Mouse (Mus musculus) right cerebral cortex, postnatal 10 days (tissue): ENCODE measurements around the gene Evl.

Experiments used
- DNase-seq, 2 experiments: peaks; one replicate each; pipeline ENCODE4 v3.0.0; 2021; ENCODE audit warnings: low spot score in 2 of 2

Gene Evl

DNA sequence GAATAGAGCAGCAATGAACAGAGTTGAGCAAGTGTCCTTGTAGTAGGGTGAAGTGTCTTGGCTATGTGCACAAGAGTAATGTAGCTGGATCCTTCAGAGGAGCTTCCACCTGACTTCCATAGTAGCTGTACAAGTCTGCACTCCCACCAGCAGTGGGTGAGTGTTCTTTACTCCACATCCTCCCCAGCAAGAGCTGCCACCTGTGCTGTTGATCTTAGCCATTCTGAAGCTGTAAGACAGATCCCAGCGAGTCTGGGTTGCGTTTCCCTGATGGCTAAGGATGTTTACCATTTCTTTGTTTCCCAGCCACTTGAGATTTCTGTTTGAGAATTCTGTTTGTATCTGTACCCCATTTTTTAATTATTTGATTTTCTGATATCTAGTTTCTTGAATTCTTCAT lies 35.6 kb downstream of the Evl start:
- DNase-seq: no peak

DNA sequence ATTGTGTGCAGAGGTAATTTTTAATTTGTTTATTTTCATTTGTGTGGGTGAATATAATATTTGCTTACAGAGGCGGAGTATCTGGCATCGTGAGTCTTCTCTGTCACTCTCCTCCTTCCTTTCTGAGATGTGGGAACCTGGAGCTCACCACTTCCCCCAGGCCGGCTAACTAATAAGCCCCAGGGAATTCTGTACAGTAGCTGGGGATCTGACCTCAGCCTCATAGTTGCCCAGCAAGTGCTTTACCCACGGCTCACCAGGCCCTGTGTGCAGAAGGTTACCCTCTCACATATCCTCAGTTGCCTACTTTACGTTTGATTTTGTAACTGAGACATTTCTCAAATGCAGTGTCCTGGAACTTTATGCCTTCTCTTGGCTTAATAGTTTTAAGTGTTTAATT lies 37.1 kb downstream of the Evl start:
- DNase-seq: no peak

DNA sequence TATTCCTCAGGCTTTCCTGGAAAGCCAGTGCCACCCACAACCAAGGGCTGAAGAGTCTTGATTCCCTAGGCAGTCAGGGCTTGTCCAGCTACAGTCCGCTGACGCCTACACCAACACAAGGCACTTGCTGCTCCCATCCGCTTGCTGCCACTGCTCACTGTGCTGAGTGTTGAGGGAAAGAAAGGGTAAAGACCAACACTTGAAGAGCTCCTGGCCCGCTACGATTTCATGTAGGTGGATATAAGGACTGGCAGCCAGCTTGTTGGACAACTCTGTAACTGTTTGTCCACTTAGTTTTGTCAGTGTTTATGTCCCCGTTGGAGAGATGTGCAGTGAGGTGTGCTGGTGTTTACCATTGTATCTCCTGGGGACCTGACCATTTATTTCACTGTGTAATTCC lies 38.3 kb downstream of the Evl start:
- DNase-seq: no peak

DNA sequence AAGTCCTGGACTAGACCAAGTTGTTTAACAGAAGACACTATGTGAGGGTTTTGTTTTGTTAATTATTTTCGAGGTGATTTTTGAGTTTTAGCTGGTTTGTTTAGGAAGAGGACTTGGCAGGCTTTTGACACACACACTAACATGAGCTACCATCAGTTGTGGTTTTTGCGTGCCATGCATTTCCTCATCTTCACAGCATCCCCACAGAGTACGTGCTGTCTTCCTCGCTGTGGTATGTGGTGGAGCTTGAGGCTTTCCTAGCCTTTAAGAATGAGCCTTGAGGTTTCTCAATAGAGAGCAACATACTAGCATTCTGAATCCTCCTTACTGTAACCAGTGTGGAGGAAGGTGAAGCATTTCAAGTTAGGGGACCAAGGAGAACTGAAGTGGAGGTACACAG lies 46.3 kb downstream of the Evl start:
- DNase-seq: no peak

DNA sequence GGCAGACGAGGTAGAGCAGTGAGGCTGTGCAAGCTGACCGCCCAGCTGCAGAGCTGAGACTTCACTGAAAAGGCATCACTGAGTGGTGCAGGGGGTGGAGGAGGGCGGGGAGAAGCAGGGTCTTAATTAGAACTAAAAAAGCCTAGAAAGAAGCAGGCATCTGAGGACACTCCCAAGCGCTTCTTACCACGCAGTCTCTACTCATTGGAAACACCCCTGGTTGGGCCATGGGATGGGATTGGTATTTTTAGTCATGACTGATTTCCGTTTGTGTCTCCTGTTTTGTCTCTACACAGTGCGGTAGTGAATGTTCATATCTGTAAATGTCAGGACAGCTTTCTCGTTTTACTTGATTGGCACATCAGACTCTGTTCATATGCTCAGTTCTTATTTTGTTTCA lies 46.8 kb downstream of the Evl start:
- DNase-seq: peak; percentile 68 to 86

DNA sequence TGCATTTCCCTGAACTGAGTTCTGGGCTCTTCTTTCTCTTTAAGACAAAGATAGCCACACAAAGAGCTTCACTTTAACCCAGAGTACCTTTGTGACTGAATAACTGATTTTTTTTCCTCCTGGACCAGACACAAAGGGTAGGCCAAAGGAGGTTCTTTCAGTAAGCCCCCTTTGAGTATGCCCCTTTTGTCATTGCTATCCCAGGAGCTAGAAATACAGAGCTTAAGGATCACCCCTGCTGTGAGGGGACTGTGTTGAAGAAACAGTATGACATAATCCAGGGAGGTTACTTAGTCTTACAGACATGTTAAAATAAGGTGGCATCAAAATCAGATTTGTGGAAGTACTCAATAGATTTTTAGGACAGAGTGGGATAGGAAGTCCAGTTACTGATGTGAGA lies 50.0 kb downstream of the Evl start:
- no peak for DNase-seq

DNA sequence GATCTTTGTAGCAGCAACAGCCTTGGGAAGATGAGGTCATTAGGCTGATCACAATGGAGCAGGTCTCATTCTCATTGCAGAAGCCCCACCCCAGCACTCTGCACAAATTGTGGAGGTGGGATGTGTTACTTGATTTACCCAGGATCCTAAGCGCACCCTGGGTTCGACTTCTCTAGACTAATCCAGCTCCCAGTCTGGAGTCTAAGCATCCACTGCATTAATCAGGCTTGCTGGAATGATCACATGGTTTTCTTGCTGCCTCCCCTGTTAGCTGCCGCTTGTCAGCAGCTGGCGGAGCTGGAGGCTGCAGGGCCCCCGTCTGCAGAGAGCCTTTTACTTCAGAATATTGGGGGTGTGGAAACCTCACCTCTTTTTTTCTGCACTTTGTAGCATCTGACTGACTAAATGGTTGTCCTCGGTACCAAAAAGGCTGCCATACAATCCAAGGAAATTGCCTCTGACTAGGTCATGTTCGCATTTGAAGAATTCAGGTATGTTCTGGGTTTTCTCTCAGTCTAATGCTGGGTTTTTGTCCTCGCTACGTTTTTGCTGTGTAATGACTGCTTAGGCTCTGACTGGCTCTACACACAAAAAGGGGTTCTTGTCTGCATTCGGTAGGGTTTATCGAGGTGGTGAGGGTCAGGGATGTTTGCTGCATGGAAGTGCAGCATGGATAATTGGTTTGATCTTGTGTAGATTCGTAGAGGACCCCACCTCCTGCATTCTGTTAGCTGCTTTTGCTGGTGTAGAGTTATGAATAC lies 51.2 kb downstream of the Evl start:
- peak; percentile 45 to 70 for DNase-seq

DNA sequence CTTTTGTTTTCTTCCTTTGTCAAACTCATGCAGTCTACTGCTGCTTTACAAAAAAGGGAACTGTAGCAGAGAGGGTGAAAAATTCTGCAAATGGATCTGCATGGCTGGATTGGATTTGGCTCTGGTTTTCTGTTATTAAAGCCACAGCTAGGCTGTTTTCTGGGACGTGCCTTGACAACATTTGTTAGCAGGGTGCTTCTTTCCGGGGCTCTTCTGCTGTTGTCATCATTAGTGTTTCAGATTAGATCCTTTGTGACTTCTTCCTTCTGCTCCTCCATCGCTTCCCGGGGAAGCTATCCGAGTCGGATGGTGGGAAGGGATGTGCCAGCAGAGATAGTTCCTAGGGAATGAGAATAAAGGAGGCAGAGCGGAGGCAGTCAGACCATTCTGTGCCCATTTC lies 51.8 kb downstream of the Evl start:
- DNase-seq: peak in 1 of 2 experiments; percentile 36

DNA sequence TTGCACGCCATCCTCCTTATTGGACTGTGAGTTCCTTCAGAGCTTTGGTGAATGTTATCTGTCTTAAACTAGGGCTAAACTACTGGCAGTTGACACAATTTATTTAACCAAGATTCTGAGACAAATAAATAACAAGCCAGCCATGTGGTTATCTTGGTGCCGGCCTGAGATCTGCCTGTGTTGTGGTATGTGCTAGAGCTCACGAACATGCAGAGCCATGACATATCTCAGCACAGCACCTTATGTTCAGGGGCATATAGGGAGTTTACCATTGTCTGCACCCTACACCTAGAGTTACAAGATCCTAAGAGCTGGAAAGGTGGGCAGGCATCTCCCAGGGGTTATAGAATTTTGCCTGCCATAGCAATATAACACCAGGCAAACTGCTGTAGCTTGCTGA lies 54.9 kb downstream of the Evl start:
- DNase-seq: no peak

DNA sequence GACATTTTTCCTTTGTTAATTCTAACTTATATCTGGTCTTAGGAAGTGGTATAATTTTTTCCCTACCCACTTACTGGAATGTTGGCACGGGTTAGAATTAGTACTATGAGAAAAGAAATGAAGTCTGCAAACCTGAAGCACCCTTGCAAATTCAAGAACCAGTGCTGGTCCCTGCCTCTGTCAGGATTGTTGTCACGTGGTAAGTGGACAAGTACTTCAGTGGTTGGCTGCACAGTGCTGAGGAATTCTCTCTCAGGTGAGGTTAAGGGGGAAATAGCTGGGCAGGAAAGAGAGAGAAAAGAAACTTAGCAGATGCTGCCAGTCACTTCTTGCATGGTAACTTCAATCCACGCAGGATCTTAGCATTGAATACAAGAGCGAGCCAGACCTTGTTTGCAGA lies 55.7 kb downstream of the Evl start:
- no peak for DNase-seq

DNA sequence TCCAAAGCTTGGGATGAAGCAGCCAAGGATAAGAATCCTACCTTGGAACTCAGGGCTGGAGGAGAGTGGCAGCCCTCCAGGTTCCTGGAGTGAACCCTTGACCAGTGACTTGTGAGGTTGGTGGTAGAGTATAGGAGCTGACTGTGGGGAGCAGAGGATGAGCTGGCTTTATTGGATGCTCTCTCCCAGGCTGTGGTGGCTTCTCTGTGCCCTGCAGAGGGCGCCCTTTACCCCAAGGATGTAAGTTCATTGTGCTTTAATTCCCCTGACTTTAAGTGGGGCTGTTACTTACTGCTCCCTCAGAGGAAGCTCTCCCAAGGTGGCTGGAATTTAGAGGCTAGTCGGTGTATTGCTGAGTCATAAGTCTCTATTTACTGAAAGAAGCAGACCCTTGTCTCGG lies 58.6 kb downstream of the Evl start:
- DNase-seq: peak in 1 of 2 experiments; percentile 62

DNA sequence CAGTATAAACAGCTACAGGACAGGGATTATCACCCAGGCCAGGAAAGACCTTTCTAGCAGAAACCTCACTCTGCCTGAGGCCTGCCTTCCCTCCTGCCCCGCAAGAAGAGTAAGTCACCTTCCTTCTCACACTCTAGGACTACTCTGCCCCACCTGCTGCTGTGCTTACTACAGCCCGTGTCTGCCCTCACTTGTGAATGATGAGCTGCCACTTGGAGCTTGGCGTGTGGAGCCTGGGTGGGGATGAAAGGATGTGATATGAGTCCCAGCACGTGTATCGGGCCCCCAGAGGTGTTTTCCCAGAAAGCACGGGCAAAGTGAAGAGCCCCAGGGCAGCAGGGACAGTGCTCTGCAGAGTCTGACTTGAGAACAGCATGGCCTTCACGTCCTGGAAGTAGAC lies 63.0 kb downstream of the Evl start:
- no peak for DNase-seq

DNA sequence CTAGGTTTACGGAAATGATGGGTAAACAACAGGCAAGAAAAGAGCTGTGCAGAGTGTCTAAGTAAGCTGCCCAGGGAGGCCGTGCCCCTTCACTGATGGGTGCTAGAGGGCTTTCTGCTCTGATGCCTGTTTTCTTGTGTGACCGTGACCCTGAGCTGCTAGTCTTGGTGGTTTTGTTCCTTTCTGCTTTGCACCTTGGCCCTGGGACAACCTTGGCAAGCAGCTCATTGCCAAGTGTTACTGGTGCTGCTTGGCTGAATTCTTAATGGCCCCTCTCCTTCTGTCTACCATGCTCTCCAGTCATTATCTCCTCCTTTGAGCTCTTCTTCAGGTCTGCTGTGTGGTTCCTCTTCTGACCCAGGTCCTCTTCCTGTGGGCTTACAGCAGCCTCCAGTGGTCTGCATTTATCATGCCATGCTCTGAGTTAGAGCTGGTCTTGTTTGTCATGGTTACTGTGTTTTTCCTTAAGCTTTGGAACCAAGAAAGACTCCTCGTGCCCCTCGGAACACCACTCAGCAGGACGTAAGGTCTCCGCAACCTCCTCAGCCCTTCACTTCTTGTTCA lies 65.4 kb downstream of the Evl start:
- DNase-seq: peak; percentile 49 to 52

DNA sequence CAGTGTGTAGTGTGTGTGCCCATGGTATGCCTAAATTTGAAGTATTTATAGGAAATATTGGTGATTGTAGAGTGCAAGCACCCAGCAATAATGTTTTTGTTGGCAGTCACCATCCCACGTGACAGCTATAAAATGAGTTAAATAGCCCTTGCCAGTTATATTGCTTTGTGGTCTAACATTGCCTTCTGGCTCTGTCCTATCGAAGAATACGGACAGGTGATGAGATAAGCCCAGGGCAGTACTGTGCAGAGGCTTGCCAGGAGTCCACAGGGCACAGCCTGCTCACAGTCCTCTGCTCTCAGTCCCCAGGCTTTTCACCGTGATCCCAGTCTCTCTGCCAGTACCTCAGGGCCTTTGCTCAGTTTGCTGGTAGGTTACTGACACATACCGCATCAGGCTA lies 67.9 kb downstream of the Evl start:
- DNase-seq: no peak

DNA sequence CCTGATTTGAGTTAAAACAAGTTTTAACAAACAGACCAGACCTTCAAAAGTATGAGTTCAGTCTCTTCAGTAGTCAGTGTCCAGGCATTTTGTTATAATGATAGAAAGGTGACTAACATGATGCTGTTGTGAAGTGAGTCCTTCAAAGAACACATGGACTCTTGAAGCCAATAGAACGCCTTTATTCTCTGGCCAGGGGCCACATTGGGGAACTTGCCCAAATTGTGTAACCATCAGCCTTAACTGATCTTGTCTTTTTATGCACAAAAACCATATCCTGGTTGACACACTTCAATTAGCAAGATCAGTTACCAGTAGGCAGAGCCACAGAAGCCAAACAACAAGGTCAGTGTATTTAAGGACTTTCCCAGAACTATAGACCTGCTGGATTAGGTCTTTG lies 75.0 kb downstream of the Evl start:
- DNase-seq: no peak

DNA sequence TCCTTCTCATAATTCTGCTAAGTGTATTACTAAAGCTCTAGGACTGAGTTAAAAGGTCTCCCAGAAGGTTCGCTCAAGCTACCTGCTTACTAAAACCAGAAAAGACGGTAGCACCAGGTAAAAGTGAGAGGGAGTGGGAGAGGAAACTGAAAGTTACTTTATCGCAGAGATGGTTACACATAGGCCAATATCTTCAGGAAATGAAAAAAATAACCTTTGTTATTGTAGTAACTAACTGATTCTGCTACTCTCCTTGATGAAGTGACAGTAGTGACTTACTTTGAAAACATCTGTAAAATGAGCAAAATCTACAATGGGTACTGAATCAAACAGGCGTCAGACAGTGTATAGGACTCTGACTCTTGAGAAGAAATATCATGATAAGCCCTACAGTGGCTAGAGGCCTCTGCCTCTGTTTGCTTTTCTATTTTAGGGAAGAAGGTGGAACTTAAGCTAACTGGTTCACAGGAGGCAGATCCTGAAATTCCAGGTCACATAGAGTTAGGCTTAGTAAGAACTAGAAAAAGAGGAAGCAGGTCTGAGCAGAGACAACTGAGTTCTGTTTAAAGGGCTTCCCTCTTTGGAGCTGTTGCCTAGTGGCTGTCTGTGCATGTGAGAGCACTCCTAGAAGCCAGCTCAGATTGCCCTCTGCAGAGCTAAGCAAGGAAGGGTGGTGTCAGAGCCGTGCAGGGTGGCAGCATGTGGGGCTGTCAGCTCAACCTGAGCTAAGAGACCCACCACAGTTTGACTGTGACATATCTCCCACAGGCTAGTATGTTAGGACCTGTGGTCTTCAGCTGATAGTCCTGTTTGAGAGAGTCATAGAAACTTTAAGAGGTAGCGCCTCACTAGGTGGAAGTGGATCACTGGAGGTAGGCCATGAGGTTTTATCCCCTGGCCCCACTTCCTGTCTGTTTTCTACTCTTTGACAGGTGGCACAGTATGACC lies 76.5 kb downstream of the Evl start:
- DNase-seq: no peak

DNA sequence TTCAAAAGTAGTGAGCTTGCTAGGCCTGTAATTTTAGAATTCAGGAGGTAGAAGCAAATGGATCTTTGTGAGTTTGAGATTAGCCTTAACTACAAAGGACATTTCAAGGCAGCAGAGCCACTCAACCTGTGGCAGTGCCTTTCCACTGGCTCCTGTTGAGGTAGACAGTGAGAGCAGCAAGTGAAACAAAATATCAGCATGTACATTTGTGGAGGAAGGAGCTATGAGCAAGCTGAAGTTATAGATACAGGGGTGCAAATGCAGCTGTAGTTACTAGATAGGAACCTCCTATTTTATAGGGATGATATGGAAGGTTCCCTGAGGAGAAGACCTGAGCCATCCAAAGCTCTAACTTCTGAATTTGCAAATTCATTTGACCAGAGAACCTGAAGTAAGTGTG lies 78.0 kb downstream of the Evl start:
- no peak for DNase-seq

DNA sequence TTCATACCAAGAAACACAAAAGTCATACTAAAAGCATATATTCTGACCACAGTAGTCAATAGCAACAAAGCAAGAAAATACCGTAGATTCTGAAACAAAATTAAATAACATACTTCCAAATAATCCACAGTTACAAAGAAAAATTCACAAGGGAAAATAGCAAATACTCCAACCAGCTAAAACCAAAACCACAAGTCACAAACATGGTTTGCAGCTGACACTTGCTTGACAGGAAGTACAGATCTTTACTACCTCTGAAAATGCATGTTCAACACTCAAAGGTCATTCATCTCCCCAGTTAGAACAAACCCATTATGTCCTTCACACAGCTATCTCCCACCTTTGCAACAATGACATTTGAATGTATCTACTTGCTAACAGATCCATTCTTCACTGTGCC lies 79.5 kb downstream of the Evl start:
- DNase-seq: no peak

DNA sequence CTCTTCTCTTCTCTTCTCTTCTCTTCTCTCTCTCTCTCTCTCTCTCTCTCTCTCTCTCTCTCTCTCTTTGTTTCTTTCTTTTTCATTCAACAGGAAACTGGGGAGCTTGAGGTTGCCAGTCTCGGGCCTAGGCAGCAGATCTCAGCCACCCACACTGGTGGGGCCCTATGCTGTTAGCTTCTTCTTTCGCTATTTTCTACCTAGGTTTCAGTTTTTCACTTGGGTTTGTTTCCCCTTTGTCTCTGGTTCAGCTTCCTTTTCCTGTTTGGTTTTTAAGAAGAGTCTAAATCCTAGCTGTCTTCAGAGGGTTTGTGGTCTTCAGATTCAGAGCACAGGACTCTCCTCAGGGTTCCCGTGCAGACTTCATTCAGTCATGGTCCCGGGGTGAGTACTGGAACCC lies 81.0 kb downstream of the Evl start:
- DNase-seq: no peak

DNA sequence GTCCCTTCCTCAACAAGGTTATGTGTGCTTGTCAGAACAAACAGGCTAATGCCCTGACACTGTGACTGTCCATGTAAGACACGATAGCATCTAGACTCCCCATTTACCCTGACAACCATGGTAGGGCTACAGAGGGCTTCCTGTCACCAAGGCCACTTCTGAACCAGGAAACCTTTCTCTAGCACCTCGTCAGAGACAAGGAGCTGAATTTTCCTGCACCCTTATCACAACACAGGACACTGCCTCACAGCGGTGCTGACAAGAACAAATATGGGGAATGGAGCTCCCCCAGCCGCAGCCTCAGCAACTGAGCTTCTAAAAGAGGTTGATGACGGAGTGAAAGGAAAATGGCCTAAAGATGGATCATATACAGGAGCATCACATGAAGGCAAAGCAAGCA lies 82.9 kb downstream of the Evl start:
- no peak for DNase-seq

DNA sequence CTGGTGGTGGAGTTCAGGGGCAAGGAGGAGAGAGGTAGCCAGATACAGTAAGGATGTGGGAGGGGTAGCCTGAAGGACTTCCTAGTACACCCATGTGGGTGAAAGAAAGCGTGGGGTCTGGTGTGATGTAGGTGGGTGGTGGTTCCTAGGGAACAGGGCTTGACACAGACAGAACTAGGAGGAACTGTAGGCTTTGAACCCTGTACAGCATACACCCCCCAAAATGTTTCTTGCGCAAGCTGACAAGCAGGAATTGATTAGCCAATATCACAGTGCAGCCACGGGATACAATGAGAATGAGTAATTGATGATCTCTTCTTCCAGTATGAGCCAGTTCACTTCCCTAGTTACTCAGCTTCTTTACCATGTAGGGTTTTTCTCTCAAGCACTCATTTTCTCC lies 84.6 kb downstream of the Evl start:
- DNase-seq: no peak

DNA sequence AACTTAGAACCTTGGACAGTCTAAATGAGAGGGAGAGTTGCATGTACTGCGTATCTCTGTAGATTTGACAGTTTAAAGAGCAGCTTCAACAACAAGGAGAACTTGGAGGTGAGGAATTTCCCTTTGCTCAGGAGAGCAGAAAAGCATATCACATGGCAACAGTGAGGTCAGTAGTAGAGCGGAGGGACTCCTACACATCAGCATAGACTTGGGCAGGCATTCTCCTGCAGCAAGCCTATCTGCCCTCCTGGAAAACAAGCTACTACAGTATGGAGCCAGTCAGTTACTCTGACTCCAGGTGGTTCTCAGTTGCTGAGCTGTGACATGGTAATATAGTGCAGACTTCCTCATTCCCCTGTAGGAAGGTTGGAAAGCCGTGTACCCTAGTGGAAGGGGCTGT lies 87.5 kb downstream of the Evl start:
- DNase-seq: no peak

DNA sequence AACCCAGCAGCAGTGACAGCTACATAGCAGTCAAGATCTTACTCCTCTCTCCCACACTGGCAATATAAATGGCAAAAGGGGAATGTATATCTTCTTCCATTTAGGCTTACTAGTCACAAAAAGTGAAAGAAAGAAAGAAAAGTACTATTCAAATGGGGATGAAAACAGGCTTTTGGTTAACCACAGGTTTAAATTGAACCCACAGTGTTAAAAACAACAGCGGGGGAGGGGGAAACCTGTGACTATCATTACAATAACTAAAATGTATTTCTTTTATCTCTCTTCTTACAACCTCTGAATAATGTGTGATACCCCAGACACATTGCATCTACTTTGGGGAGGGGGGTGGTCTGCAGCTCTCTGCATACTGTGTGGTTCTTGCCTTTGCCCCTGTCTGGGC lies 91.7 kb downstream of the Evl start:
- no peak for DNase-seq
